Mouse (Mus musculus) heart, postnatal 0 days (tissue): Measurements from ENCODE around the gene Gm27021. TPM values are rescaled to one million over a fixed set of nuclear protein-coding genes. Genes with fewer than 3 reads are reported as not detected.

Experiments used
- ATAC-seq: fragments of 200-750 bp; cut with Nextera tagmentation; 2 replicates; pipeline ENCODE4 v1.8.0; 2017; ENCODE audit warnings: low read depth, moderate number of reproducible peaks, moderate library complexity; ENCODE audit not compliant: insufficient read depth
- DNase-seq: peaks from one replicate; pipeline ENCODE4 v3.0.0-alpha.2; 2016; ENCODE audit warnings: low spot score
- H3K27ac ChIP-seq: fragments of 300-500 bp; sonication (generic); 2 replicates; pipeline ENCODE4 v1.5.1; 2014; ENCODE audit warnings: low read depth, mild to moderate bottlenecking
- H3K27me3 ChIP-seq: fragments of 300-500 bp; sonication (generic); 2 replicates; pipeline ENCODE4 v1.6.1; 2014; ENCODE audit warnings: low read length, mixed read lengths; ENCODE audit not compliant: control insufficient read depth, insufficient read depth
- H3K36me3 ChIP-seq: fragments of 300-500 bp; sonication (generic); replicated peaks from 2 replicates; pipeline ENCODE4 v1.6.1; 2014; ENCODE audit warnings: low read length, mixed read lengths; ENCODE audit not compliant: control insufficient read depth, insufficient read depth
- H3K4me1 ChIP-seq: fragments of 300-500 bp; sonication (generic); 2 replicates; pipeline ENCODE4 v1.6.1; 2014; ENCODE audit warnings: antibody characterized with exemption; ENCODE audit not compliant: control insufficient read depth, insufficient read depth
- H3K4me2 ChIP-seq: fragments of 300-500 bp; sonication (generic); 2 replicates; pipeline ENCODE4 v1.6.1; 2014; ENCODE audit warnings: low read depth, mild to moderate bottlenecking, low read length, moderate library complexity
- H3K4me3 ChIP-seq: fragments of 300-500 bp; sonication (generic); 2 replicates; pipeline ENCODE4 v1.5.1; 2014; ENCODE audit warnings: low read depth, low read length
- H3K9ac ChIP-seq: fragments of 300-500 bp; sonication (generic); replicated peaks from 2 replicates; pipeline ENCODE4 v1.6.1; 2014; ENCODE audit warnings: low read depth, low read length, mixed read lengths
- H3K9me3 ChIP-seq: fragments of 300-500 bp; sonication (generic); replicated peaks from 2 replicates; pipeline ENCODE4 v1.6.1; 2016; ENCODE audit warnings: low read length; ENCODE audit not compliant: control insufficient read depth
- CTCF ChIP-seq: IDR thresholded peaks from 2 replicates; pipeline ENCODE4 v1.5.1; 2016; ENCODE audit warnings: antibody characterized with exemption, control low read depth, low read depth
- EP300 ChIP-seq: IDR thresholded peaks from 2 replicates; pipeline ENCODE4 v1.6.1; 2016; ENCODE audit warnings: antibody characterized with exemption, low read depth
- WGBS: fragments of 180-500 bp; shearing (Covaris S2); extraction: QIAGEN DNeasy Blood & Tissue Kit; methylation state at CpG from one replicate; pipeline ENCODE4 v1.1.7; 2014; 5-methylcytosine and 5-hydroxymethylcytosine counted together
- polyA plus RNA-seq: library from polyadenylated mRNA; unstranded; fragments of >200 nt; fragmentation: Nextera tagmentation; extraction: Ambion mirVana; gene quantifications from 2 replicates; pipeline ENCODE4 v1.2.1, GENCODE M21; 2015
- total RNA-seq: library from RNA; depleted of rRNA; stranded (reverse); fragments of >200 nt; gene quantifications from 2 replicates; pipeline ENCODE4 v1.2.3, GENCODE M21; 2014; ENCODE audit warnings: low replicate concordance; rRNA removed

Gene Gm27021
- total and polyA plus RNA-seq, 2 experiments from 2014 or later, result 1.1 to 5.4 TPM

GRCm38 (mm10) chr8:120563348-120563724 lies 104.5 kb downstream of the Gm27021 start:
- TF ChIP-seq EP300 (no peak), CTCF (no peak)
- peak overlapping the region; percentile 46 for H3K4me2 ChIP-seq
- ATAC-seq (no peak), DNase-seq (no peak)
- peaks cover 26% of the 10 kb centered on the region for H3K4me1 ChIP-seq
- peaks cover 32% of the 10 kb centered on the region for H3K36me3 ChIP-seq
- no peak overlapping the region for H3K9ac ChIP-seq
- peak overlapping the region; percentile 84 for H3K27ac ChIP-seq
- H3K27me3 ChIP-seq, result no peaks in the 10 kb centered on the region
- no peak overlapping the region for H3K4me3 ChIP-seq
- H3K9me3 ChIP-seq, result no peaks in the 10 kb centered on the region
- WGBS, result 10% methylated on average over 8 of the region's 8 CpGs

GRCm38 (mm10) chr8:120562680-120563347 lies 105.1 kb downstream of the Gm27021 start:
- Histone ChIP-seq H3K4me2 (no peak overlapping the region), H3K4me3 (no peak overlapping the region), H3K9me3 (no peaks in the 10 kb centered on the region), H3K27me3 (no peaks in the 10 kb centered on the region), H3K36me3 (peaks cover 29% of the 10 kb centered on the region), H3K9ac (no peak overlapping the region), H3K4me1 (peaks cover 31% of the 10 kb centered on the region), H3K27ac (peak overlapping the region; percentile 84)
- DNase-seq (no peak), ATAC-seq (no peak)
- TF ChIP-seq EP300 (no peak), CTCF (no peak)
- WGBS, result 80% methylated on average over 18 of the region's 18 CpGs

DNA sequence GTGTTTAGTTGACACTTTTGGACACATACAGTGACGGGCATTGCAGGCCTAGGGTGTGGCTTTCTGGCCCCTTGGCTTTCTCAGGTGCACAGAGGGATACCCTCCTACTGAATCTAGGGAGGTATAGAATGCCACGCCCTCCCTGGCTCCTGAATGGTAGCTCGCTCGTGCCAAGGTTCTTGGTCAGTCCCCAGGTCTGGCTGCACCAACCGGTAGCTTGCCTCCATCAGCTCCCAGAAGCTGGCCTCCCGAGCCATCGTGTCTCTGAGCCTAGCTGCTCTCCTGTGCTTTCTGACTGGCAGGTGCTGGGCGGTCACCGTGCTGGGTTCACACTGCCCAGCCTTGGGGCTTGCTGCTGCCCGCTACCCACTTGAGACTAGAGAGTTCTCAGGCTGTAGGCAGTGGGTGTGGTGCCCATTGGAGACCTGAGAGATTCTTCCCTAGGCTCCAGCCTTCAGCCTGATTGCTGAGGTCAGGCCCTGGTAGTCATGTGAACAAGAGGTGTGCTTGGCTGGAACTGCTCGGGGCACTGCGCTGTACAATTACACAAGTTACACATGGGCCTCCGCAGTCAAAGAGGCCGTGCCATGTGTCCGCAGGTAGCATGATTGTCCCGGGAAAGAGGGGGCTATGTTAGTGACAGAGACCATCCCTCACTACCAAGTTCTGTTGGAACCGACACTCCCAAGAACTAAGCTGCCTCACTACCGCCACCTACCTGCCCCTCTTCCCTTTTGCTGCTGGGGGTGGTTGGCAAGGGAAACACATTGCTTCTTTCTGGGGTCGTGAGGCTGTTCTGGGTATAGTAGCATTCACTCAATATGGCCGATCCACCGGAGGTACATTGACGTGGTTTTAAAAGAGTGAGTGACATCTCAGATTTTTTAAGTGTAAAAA lies 106.1 kb downstream of the Gm27021 start:
- Histone ChIP-seq H3K9me3 (no peaks in the 10 kb centered on the region), H3K4me3 (no peak overlapping the region), H3K27me3 (no peaks in the 10 kb centered on the region), H3K27ac (no peak overlapping the region), H3K36me3 (peaks cover 18% of the 10 kb centered on the region), H3K4me2 (no peak overlapping the region), H3K4me1 (peaks cover 41% of the 10 kb centered on the region), H3K9ac (no peak overlapping the region)
- WGBS, result 63% methylated on average over 22 of the region's 22 CpGs
- TF ChIP-seq EP300 (no peak), CTCF (peak; percentile 65)
- no peak for ATAC-seq
- DNase-seq, result no peak

DNA sequence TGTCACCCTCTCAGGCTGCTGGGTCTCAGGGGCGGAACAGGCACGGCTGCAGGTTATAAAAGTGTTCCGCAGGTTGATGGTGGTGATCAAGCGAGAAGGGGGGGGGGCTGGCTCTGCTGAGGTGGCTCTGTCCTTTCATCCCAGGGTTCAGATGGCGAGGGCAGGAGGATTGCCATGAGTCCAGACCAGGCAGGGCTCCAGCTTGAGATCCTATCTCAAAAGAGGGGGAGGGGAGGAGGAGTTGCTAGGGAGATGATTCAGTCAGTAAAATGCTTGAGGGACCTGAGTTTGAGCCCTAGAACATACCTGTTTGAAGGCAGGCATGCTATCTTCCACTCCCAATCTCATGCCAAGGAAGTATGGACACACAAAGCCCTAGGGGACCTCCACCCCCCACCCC lies 107.3 kb downstream of the Gm27021 start:
- Histone ChIP-seq H3K27me3 (no peaks in the 10 kb centered on the region), H3K9ac (no peak overlapping the region), H3K36me3 (peaks cover 8% of the 10 kb centered on the region; the same call in 1 of the 2 replicates), H3K4me3 (no peak overlapping the region), H3K9me3 (no peaks in the 10 kb centered on the region), H3K4me1 (peaks cover 53% of the 10 kb centered on the region), H3K27ac (no peak overlapping the region), H3K4me2 (no peak overlapping the region)
- DNase-seq (no peak), ATAC-seq (no peak)
- 92% methylated on average over 5 of the region's 5 CpGs for WGBS
- no peak for TF ChIP-seq CTCF
- TF ChIP-seq EP300, result no peak

- H3K9me3 ChIP-seq, result no peaks in the 10 kb centered on the region
- H3K36me3 ChIP-seq, result peaks cover 6% of the 10 kb centered on the region; the same call in 1 of the 2 replicates
- DNase-seq (no peak), ATAC-seq (no peak)
- no peak overlapping the region for H3K4me3 ChIP-seq
- peaks cover 58% of the 10 kb centered on the region for H3K4me1 ChIP-seq
- no peak overlapping the region; the same call in 1 of the 2 replicates for H3K9ac ChIP-seq
- no peaks in the 10 kb centered on the region for H3K27me3 ChIP-seq
- no peak for TF ChIP-seq EP300
- TF ChIP-seq CTCF, result no peak
- WGBS, result 72% methylated on average over 11 of the region's 11 CpGs
- no peak overlapping the region for H3K4me2 ChIP-seq
- no peak overlapping the region for H3K27ac ChIP-seq
These were observed 108.2 kb downstream of the Gm27021 start for GRCm38 (mm10) chr8:120559654-120560053.

Other genes with a start within 250 kb of the Gm27021 start
- gene Gins2, start 78.8 kb downstream of the Gm27021 start, total RNA-seq, result 29.8 and 52.1 TPM in 2 replicates
- gene Gins2, start 78.8 kb downstream of the Gm27021 start, polyA plus RNA-seq, result 19.3 and 23.8 TPM in 2 replicates
- 0.80 and 1.9 TPM in 2 replicates for gene 1190005I06Rik, start 20.4 kb downstream of the Gm27021 start, total RNA-seq
- gene 1190005I06Rik, start 20.4 kb downstream of the Gm27021 start, polyA plus RNA-seq, result 9.3 and 9.7 TPM in 2 replicates
- gene Cox4i1, start 143 bp upstream of the Gm27021 start, total RNA-seq, result 1,751 and 2,021 TPM in 2 replicates
- gene Cox4i1, start 143 bp upstream of the Gm27021 start, polyA plus RNA-seq, result 4,528 and 4,822 TPM in 2 replicates
- 45.4 and 110 TPM in 2 replicates for gene Emc8, start 494 bp upstream of the Gm27021 start, total RNA-seq
- gene Emc8, start 494 bp upstream of the Gm27021 start, polyA plus RNA-seq, result 127 and 134 TPM in 2 replicates
- 13.9 and 15.2 TPM in 2 replicates for gene Irf8, start 68.3 kb upstream of the Gm27021 start, total RNA-seq
- gene Irf8, start 68.3 kb upstream of the Gm27021 start, polyA plus RNA-seq, result 11.5 and 12.2 TPM in 2 replicates